Mouse (Mus musculus) bone marrow macrophage, adult 2 months (primary cell): ENCODE results near the gene Gm20388. TPM values are rescaled to one million over a fixed set of nuclear protein-coding genes. Genes with fewer than 3 reads are reported as not detected.
"Not testable (repeated sequence)": the region's sequence is repeated elsewhere in the genome, so short reads cannot be mapped to it uniquely, and the experiment has no call there.

Experiments used
- H3K27ac ChIP-seq: 2 replicates; pipeline ENCODE4 v1.5.1; 2012; ENCODE audit warnings: low read depth, low read length; ENCODE audit not compliant: insufficient read depth
- H3K4me1 ChIP-seq: 2 replicates; pipeline ENCODE4 v1.6.1; 2012; ENCODE audit warnings: low read length; ENCODE audit not compliant: control insufficient read depth, insufficient read depth
- H3K4me3 ChIP-seq: 2 replicates; pipeline ENCODE4 v1.5.1; 2012; ENCODE audit warnings: mild to moderate bottlenecking, low read length, moderate library complexity; ENCODE audit not compliant: insufficient read depth
- CTCF ChIP-seq: IDR thresholded peaks from 2 replicates; pipeline ENCODE4 v1.5.1; 2012; ENCODE audit warnings: low read depth, mild to moderate bottlenecking, low read length, moderate library complexity
- POLR2A ChIP-seq: IDR thresholded peaks from 2 replicates; pipeline ENCODE4 v1.6.1; 2012; ENCODE audit warnings: mild to moderate bottlenecking, low read depth, low read length, borderline replicate concordance
- polyA plus RNA-seq: library from polyadenylated mRNA; stranded (reverse); fragments of >200 nt; gene quantifications from 2 replicates; pipeline ENCODE4 v1.2.4, GENCODE M21; 2012; ENCODE audit not compliant: missing spikeins, insufficient read depth, insufficient read length

Gm20388 gene
- polyA plus RNA-seq, 1 experiment: 32.7 TPM

DNA sequence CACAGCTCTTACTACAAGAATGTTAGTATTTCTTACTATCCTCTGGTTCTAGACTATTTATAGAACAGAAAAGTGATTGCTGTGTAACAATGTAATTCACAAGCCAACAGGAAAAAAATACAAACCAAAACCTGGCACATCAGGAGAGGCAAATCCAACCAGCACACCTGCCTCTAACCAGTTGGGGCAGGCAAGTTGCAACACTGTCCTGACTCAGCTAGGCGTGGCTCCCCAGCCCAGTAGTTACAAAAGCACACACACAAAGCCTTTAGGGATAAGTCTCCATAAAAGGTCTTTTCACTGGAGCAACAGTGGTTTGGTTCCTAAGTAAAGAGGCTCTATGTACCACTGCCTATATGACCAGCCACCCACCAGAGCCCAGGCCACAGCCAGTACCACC, 3110.6 kb downstream of the Gm20388 start:
- Histone ChIP-seq H3K27ac (peak overlapping the region; percentile 34; the same call in 1 of the 2 replicates), H3K4me3 (no peak overlapping the region), H3K4me1 (peaks cover 64% of the 10 kb centered on the region)
- no peak for TF ChIP-seq POLR2A
- TF ChIP-seq CTCF: no peak

DNA sequence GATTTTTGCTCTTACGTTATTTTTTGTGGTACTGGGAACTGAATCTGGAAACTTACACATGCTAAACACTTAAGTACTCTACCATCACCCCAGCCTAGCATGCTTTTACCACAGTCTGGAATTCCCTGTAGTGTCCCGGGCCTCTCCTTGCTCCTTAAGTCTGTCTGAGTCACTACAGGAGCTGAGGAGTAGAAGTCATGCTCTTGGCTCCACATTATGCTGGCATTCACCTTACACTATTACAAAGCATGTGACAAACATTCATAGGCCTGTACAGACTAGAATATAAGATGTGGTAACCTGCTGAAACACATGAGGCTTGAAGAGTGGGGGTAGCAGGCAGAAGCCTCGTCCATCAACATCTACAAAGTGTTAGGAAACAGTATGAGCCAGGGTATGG, 3112.1 kb downstream of the Gm20388 start:
- TF ChIP-seq CTCF: no peak
- TF ChIP-seq POLR2A: no peak
- Histone ChIP-seq H3K4me1 (peaks cover 65% of the 10 kb centered on the region), H3K27ac (no peak overlapping the region), H3K4me3 (no peak overlapping the region)

DNA sequence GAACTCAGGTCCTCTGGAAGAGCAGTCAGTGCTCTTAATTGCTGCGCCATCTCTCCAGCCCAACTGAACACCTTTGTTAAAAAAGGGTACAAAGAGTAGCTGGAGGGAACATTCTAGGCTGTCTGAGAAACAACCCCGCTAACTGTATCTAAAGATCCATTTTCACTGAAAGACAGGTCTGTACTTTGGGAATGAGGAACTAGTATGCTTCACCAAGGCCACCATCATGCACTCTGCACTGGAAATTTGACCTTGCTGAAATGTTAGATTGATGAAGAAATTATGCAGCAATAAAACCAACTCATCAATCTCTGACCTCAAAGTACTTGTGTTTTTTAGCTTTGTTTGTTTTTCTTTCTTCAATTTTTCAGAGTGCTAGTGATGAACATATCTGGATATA, 3113.6 kb downstream of the Gm20388 start:
- Histone ChIP-seq H3K4me1 (peaks cover 66% of the 10 kb centered on the region), H3K4me3 (no peak overlapping the region), H3K27ac (no peak overlapping the region)
- TF ChIP-seq CTCF (no peak), POLR2A (no peak)

DNA sequence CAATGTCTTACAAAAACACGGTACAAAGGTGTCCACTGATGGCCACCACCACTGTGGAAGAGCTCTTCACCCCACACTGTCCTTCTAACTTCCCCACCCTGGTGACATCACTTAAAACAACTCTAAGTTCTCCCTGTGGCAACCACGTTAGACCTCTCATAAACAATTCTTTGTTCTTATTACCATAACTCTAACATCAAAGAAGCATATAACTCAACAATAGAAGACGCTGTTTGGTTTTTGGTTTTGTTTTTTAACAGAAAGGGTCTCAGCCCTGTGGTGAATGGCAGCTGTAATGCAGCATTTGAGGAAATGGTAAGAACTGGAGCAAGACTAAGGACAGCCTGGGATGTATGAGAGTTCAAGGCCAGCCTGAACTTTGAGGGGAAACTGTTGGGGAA, 3115.3 kb downstream of the Gm20388 start:
- peaks cover 71% of the 10 kb centered on the region for H3K4me1 ChIP-seq
- H3K4me3 ChIP-seq: no peak overlapping the region
- TF ChIP-seq POLR2A (no peak), CTCF (no peak)
- peak overlapping the region; percentile 3 for H3K27ac ChIP-seq

DNA sequence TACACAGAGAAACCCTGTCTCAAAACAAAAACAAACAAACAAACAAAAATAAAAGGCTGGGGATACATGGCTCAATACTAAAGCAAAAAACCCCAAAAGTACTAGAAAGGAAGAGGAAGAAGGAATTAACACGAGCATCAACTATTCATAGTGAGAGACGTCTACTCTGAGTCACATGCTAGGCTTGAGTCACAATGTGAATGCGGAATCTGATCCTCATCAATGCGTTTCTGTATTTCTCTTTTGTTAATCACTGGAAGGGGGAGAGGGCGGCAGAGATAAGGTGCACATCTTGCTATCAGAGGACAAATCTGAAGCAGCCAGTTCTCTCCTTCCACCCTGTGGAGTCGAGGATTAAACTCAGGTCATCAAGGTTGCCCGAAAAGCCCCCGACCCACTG, 3117.1 kb downstream of the Gm20388 start:
- no peak for TF ChIP-seq CTCF
- no peak for TF ChIP-seq POLR2A
- Histone ChIP-seq H3K27ac (peak overlapping the region; percentile 78), H3K4me1 (peaks cover 70% of the 10 kb centered on the region), H3K4me3 (peak overlapping the region; percentile 29)

DNA sequence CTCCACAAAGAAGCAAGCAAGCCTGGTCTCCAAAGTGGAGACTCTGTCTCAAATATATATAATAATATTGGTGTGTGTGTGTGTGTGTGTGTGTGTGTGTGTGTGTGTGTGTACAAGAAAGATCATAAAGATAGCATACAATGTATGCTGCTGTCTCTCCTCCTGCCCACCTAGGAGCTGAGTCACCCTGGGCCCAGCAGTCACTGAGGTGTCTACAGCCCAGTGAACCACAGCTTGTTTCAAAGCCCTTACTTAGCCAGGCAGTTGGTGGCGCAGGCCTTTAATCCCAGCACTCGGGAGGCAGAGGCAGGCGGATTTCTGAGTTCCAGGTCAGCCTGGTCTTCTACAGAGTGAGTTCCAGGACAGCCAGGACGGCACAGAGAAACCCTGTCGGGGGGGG, 3119.4 kb downstream of the Gm20388 start:
- H3K4me1 ChIP-seq: peaks cover 74% of the 10 kb centered on the region
- H3K27ac ChIP-seq, H3K4me3 ChIP-seq: not testable (repeated sequence)

DNA sequence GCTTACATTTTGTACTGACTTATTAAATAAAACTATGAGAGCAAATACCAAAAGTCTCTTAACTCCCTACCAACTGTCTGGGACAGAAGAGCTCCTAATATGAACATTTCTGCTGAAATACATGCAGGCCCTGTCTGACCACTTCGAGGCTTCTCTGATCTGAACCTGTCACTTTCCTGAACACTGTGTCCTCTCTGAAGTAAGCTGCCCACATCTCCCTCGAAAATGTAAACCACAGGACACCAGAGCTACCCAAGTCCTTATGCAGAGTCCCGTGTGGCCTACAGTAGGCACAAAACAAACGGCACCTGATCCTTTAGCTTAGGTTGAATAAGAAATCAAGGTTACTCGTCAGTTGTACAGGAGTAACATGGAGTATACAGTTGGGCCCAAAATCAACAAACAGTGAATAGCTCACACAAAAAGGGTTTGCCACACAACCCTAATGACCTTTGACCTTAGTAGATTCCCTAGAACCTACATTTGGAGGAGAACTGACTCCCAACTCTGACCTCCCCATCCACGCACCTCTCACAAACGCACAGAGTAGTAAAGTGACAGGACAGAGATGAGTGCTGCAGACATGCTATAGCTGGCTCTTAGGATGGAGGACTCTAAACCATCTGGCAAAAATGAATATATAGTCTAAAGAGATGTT, 3120.8 kb downstream of the Gm20388 start:
- H3K4me1 ChIP-seq: peaks cover 74% of the 10 kb centered on the region
- TF ChIP-seq POLR2A (no peak), CTCF (no peak)
- H3K4me3 ChIP-seq: no peak overlapping the region
- H3K27ac ChIP-seq: 0 out of 2 replicates have a peak overlapping the region, but pooled peaks have one; percentile 1

DNA sequence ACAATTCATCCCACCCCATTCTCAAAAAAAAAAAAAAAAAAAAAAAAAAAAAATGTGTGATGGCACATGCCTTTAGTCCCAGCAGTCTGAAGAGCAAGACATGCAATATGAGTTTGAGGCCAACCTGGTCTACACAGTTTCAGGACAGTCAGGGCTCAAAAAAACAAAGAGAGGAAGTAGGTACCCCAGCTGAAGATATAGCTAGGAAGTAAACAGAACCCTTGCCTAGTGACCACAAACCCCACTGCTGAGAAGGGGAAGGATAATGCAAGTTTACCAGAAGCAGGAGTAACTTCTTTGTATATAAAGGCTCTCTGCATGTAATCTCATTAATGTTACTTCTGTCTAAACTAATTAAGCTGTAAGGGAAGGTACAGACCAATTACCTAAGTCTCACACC, 3122.1 kb downstream of the Gm20388 start:
- H3K27ac ChIP-seq: peak overlapping the region; percentile 87
- no peak overlapping the region for H3K4me3 ChIP-seq
- peaks cover 75% of the 10 kb centered on the region for H3K4me1 ChIP-seq
- no peak for TF ChIP-seq POLR2A
- no peak for TF ChIP-seq CTCF

DNA sequence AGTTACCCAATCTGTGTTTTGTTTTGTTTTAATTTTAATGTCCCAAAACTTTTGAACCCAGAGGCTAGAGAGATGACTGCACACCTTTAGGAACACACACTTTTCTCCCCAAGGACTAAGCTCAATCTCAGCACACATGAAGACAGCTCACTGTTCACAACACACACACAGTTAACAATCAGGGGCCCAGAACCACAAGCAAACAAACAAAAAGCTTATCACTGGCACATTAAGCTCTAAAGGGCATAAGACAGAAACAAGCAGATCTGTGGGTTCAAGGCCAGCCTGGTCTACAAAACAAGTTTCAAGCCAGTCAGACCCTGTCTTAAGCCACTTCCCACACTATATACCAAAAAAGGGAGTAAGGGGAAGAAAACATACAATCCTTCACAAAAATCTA, 3122.8 kb downstream of the Gm20388 start:
- Histone ChIP-seq H3K27ac (peak overlapping the region; percentile 96), H3K4me3 (no peak overlapping the region; the same call in 1 of the 2 replicates), H3K4me1 (peaks cover 73% of the 10 kb centered on the region)
- TF ChIP-seq POLR2A (no peak), CTCF (no peak)

DNA sequence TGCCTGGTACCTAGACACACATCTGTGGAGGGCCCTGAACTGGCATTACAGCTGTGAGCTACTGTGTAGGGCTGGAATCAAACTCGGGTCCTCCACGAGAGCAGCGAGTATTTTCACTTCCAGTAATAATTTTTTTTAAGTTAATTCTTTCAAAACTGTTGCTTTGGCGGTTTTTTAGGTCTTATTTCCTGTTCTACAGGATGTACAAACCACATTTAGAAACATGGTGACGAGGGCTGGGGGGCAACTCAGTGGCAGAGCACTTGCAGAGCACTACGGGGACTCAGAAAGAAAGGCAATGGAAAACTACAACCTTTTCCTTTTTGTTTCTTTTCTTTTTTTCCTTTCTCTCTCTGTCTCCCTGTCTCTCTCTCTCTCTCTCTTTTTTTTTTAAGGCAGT, 3123.5 kb downstream of the Gm20388 start:
- H3K4me1 ChIP-seq: peaks cover 70% of the 10 kb centered on the region
- peak overlapping the region; percentile 21; the same call in 1 of the 2 replicates for H3K4me3 ChIP-seq
- H3K27ac ChIP-seq: peak overlapping the region; percentile 96
- TF ChIP-seq POLR2A (no peak), CTCF (no peak)
